Mouse (Mus musculus) gastrocnemius, postnatal 14 days (tissue): ENCODE measurements around the gene Cep89. TPM values are rescaled to one million over a fixed set of nuclear protein-coding genes. Genes with fewer than 3 reads are reported as not detected.

Source experiments
- DNase-seq: peaks from one replicate; pipeline ENCODE4 v3.0.0; 2021; ENCODE audit warnings: mixed read lengths
- intact Hi-C: fragments of 180-260 bp; cut with DNase I; formaldehyde crosslinking; loops from one replicate; pipeline ENCODE4 v1.15.1; 2025; ENCODE audit warnings: low total_unique reads
- total RNA-seq, 2 experiments: library from RNA; stranded (reverse); gene quantifications; 2 replicates each; pipeline ENCODE4 v1.2.3; 2021

Gene Cep89
- total RNA-seq, 2 experiments from 2014 or later = 5.7 to 5.9 TPM

DNA sequence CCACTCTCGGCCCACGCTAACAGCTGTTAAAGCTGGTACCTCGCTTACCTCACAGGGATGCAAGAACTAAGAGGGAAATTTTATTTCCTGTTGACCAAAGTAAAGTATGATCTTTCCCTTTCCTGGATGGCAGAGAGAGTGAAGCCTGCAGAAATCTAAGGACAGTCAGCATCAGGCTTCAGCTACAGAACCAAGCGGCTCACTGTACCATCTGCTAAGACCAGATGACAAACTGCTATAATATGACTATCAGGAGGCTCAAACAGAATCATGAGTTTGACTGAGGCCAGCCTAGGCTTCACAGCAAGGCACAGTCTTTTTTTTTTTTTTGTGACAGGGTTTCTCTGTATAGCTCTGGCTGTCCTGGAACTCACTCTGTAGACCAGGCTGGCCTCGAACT is 68.2 kb downstream of the Cep89 start:
- intact Hi-C loops = no loop called here
- no peak for DNase-seq

DNA sequence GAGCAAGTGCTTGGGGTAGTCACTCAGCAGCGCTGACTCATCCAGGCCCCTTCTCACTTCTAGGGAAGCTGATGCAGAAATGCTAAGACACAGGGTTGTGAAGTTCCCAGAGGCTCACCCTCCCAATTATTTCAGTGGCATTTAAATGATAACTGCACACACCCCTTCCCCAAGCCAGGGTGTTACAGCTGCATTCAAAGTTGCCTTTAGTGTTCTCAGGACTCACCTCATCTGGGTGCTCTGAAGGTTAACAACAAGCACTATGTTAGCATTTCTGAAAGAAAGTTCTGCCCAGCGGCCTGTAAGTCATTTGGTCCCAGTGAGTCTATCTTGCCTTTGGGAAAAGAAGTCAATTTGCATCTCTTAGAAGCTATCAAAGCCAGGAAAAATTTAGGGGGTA is 71.0 kb downstream of the Cep89 start:
- DNase-seq = no peak
- intact Hi-C loops = no loop called here

GRCm38 (mm10) chr7:35470794-35471193 is 74.0 kb downstream of the Cep89 start:
- no peak for DNase-seq
- intact Hi-C loops = no loop called here

- DNase-seq = no peak
- intact Hi-C loops = no loop called here
Measured at GRCm38 (mm10) chr7:35476457-35476856, 79.6 kb downstream of the Cep89 start.

GRCm38 (mm10) chr7:35485126-35485525 is 88.3 kb downstream of the Cep89 start:
- intact Hi-C loops = no loop called here
- no peak for DNase-seq

DNA sequence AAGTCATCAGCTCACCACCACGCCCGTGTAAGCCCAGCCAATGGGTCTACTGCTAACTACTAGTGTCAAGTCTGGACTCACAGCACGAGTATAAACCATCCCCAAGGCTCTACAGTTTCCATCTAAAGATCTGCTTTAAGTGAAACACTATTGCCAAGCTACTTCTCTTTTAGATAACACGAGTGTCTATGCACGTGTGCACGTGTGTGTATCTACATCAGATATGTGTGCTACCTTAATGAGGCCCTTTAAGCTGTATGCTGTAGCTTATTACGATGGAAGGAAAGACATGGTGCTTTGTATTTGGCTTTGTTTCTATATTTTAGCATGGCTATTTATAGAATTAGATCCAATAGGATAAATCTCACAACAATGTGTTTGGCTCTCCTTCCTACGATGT is 89.7 kb downstream of the Cep89 start:
- intact Hi-C loops = no loop called here
- no peak for DNase-seq

Other genes with a start within 250 kb of the Cep89 start
- gene Slc7a10, start 210.7 kb upstream of the Cep89 start, total RNA-seq = 1 to 10 TPM in 1 of 2 experiments, under 1 TPM in 1; 0.84 to 1.3 TPM
- 1 to 10 TPM; 9.1 to 9.8 TPM for gene Lrp3, start 181.5 kb upstream of the Cep89 start, total RNA-seq
- gene Gpatch1, start 78.6 kb upstream of the Cep89 start, total RNA-seq = 1 to 10 TPM; 4.3 to 5.3 TPM
- 1 to 10 TPM in 1 of 2 experiments, under 1 TPM in 1; 0.78 to 1.1 TPM for gene Rhpn2, start 62.9 kb upstream of the Cep89 start, total RNA-seq
- 1 to 10 TPM; 1.3 to 1.5 TPM for gene Faap24, start 199 bp upstream of the Cep89 start, total RNA-seq
- gene Slc7a9, start 51.8 kb downstream of the Cep89 start, total RNA-seq = not detected
- not detected for gene Tdrd12, start 140.7 kb downstream of the Cep89 start, total RNA-seq
- gene Nudt19, start 159.3 kb downstream of the Cep89 start, total RNA-seq = 10 to 100 TPM; 36.1 to 39.0 TPM
- gene Rgs9bp, start 188.5 kb downstream of the Cep89 start, total RNA-seq = under 1 TPM; 0.04 to 0.06 TPM
- gene Ankrd27, start 189.2 kb downstream of the Cep89 start, total RNA-seq = 1 to 10 TPM; 9.6 to 9.7 TPM